Mouse (Mus musculus): ENCODE data around the gene Timp3.

GRCm38 (mm10) chr10:86307235-86307634, 7.1 kb downstream of the Timp3 start:
- TF ChIP-seq CTCF (IDR thresholded peaks at IDR 0.05; ENCODE audit: low read depth, low read length) (no peak), POLR2A (IDR thresholded peaks at IDR 0.05; ENCODE audit: borderline replicate concordance, low read depth, low read length) (no peak)

Data from bone marrow macrophage, adult 2 months (primary cell).